Mouse (Mus musculus): ENCODE measurements around the gene Susd6.

DNA sequence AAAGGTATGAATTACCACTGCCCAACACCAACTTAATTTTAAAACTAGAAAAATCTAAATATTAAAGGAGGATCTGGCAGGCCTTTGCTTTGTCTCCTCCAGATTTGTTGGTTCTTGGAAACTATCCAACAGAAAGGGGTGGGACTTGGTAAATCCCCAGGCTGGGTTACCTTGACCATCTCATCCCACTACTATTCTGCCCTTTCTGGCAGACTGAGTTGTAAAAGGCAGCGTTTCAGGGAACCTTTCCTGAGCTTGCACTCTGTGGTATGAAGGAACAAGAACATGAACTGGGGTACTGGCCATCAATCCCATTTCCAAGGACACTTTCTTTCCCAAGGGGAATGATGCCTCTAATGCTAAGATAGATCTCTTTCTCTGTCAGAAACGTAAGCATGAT, 52.9 kb downstream of the Susd6 start:
- TF ChIP-seq ZKSCAN1 (IDR thresholded peaks at IDR 0.05; ENCODE audit: borderline replicate concordance, low read depth, low read length) (no peak), ZC3H11A (IDR thresholded peaks at IDR 0.05; ENCODE audit: low read depth, low read length) (no peak), CTCF (conservative IDR thresholded peaks at IDR 0.05 in 1 of 2, IDR thresholded peaks at IDR 0.05 in 1 of 2; ENCODE audit: low read depth in 2 of 2, low read length in 2 of 2) (no peak), EP300 (IDR thresholded peaks at IDR 0.05; ENCODE audit: low read length) (no peak), MAFK (IDR thresholded peaks at IDR 0.05; ENCODE audit: insufficient replicate concordance, low read length) (no peak), POLR2A (IDR thresholded peaks at IDR 0.05; ENCODE audit: low read depth, low read length) (no peak), ETS1 (conservative IDR thresholded peaks at IDR 0.05; ENCODE audit: low read depth, low read length) (no peak), TBP (conservative IDR thresholded peaks at IDR 0.05; ENCODE audit: low read depth, low read length) (no peak), TCF12 (IDR thresholded peaks at IDR 0.05; ENCODE audit: low read depth, low read length) (no peak), GABPA (IDR thresholded peaks at IDR 0.05; ENCODE audit: insufficient replicate concordance, low read depth, low read length) (no peak), RAD21 (IDR thresholded peaks at IDR 0.05; ENCODE audit: low read depth, low read length) (no peak)

All from CH12.LX (cell line).